Mouse (Mus musculus): ENCODE measurements around the gene Sltm. TPM values are rescaled to one million over a fixed set of nuclear protein-coding genes. Genes with fewer than 3 reads are reported as not detected.

The Sltm gene
- polyA plus RNA-seq, 1 experiment from 2014 or later = 73.7 TPM

- no peak overlapping the region for H3K4me2 ChIP-seq (replicated peaks)
- H3K9ac ChIP-seq (replicated peaks) = no peak overlapping the region
- no peak overlapping the region for H3K4me3 ChIP-seq (replicated peaks)
- peaks cover 6% of the 10 kb centered on the region; the same call in 1 of the 2 replicates for H3K9me3 ChIP-seq
- no peak overlapping the region for H3K27ac ChIP-seq
- ATAC-seq = no peak
- peaks cover 14% of the 10 kb centered on the region for H3K36me3 ChIP-seq
- no peaks in the 10 kb centered on the region for H3K27me3 ChIP-seq
- H3K4me1 ChIP-seq (replicated peaks) = peaks cover 7% of the 10 kb centered on the region; the same call in 1 of the 2 replicates
These were observed 12.9 kb downstream of the Sltm start for GRCm38 (mm10) chr9:70555431-70555830.

GRCm38 (mm10) chr9:70556796-70557195, 14.2 kb downstream of the Sltm start:
- H3K4me2 ChIP-seq (replicated peaks) = no peak overlapping the region
- 93% methylated on average over 5 of the region's 5 CpGs for WGBS
- H3K4me3 ChIP-seq (replicated peaks) = no peak overlapping the region
- H3K9ac ChIP-seq (replicated peaks) = no peak overlapping the region
- H3K36me3 ChIP-seq = peaks cover 10% of the 10 kb centered on the region
- H3K9me3 ChIP-seq = peaks cover 6% of the 10 kb centered on the region; the same call in 1 of the 2 replicates
- no peaks in the 10 kb centered on the region for H3K27me3 ChIP-seq
- H3K4me1 ChIP-seq (replicated peaks) = peaks cover 7% of the 10 kb centered on the region; the same call in 1 of the 2 replicates
- ATAC-seq = no peak
- no peak overlapping the region for H3K27ac ChIP-seq

- Histone ChIP-seq H3K4me3 (replicated peaks) (no peak overlapping the region), H3K27ac (no peak overlapping the region), H3K9me3 (no peaks in the 10 kb centered on the region), H3K9ac (replicated peaks) (no peak overlapping the region), H3K36me3 (peaks cover 7% of the 10 kb centered on the region; the same call in 1 of the 2 replicates), H3K4me1 (replicated peaks) (peaks cover 7% of the 10 kb centered on the region; the same call in 1 of the 2 replicates), H3K4me2 (replicated peaks) (no peak overlapping the region), H3K27me3 (no peaks in the 10 kb centered on the region)
- ATAC-seq = no peak
- 98% methylated on average over 3 of the region's 3 CpGs for WGBS
These were observed 20.3 kb downstream of the Sltm start for GRCm38 (mm10) chr9:70562825-70563224.

- H3K9me3 ChIP-seq = no peaks in the 10 kb centered on the region
- H3K27ac ChIP-seq = no peak overlapping the region
- WGBS = 79% methylated on average over 5 of the region's 5 CpGs
- no peak overlapping the region for H3K4me2 ChIP-seq (replicated peaks)
- no peak for ATAC-seq
- H3K36me3 ChIP-seq = peaks cover 14% of the 10 kb centered on the region
- no peaks in the 10 kb centered on the region for H3K27me3 ChIP-seq
- no peaks in the 10 kb centered on the region for H3K4me1 ChIP-seq (replicated peaks)
- no peak overlapping the region for H3K4me3 ChIP-seq (replicated peaks)
- no peak overlapping the region for H3K9ac ChIP-seq (replicated peaks)
These were observed 25.1 kb downstream of the Sltm start for GRCm38 (mm10) chr9:70567651-70568050.

- H3K36me3 ChIP-seq = peaks cover 25% of the 10 kb centered on the region
- 96% methylated on average over 8 of the region's 8 CpGs for WGBS
- H3K4me1 ChIP-seq (replicated peaks) = no peaks in the 10 kb centered on the region
- no peak overlapping the region for H3K4me2 ChIP-seq (replicated peaks)
- no peaks in the 10 kb centered on the region for H3K9me3 ChIP-seq
- H3K4me3 ChIP-seq (replicated peaks) = no peak overlapping the region
- no peak overlapping the region for H3K9ac ChIP-seq (replicated peaks)
- H3K27me3 ChIP-seq = no peaks in the 10 kb centered on the region
- ATAC-seq = no peak
- H3K27ac ChIP-seq = no peak overlapping the region
These were observed 27.8 kb downstream of the Sltm start for GRCm38 (mm10) chr9:70570351-70570750.

GRCm38 (mm10) chr9:70578123-70578522, 35.6 kb downstream of the Sltm start:
- Histone ChIP-seq H3K4me1 (replicated peaks) (no peaks in the 10 kb centered on the region), H3K9me3 (no peaks in the 10 kb centered on the region), H3K27ac (no peak overlapping the region), H3K36me3 (peaks cover 63% of the 10 kb centered on the region), H3K27me3 (no peaks in the 10 kb centered on the region), H3K4me2 (replicated peaks) (no peak overlapping the region), H3K9ac (replicated peaks) (no peak overlapping the region), H3K4me3 (replicated peaks) (no peak overlapping the region)
- no peak for ATAC-seq
- 99% methylated on average over 2 of the region's 2 CpGs for WGBS

- no peak for ATAC-seq
- H3K9ac ChIP-seq (replicated peaks) = no peak overlapping the region
- peaks cover 66% of the 10 kb centered on the region for H3K36me3 ChIP-seq
- H3K9me3 ChIP-seq = no peaks in the 10 kb centered on the region
- WGBS = 92% methylated on average over 5 of the region's 5 CpGs
- no peak overlapping the region for H3K4me3 ChIP-seq (replicated peaks)
- no peak overlapping the region for H3K4me2 ChIP-seq (replicated peaks)
- H3K27ac ChIP-seq = no peak overlapping the region
- H3K4me1 ChIP-seq (replicated peaks) = no peaks in the 10 kb centered on the region
- H3K27me3 ChIP-seq = no peaks in the 10 kb centered on the region
These were observed 38.4 kb downstream of the Sltm start for GRCm38 (mm10) chr9:70580956-70581355.

- Histone ChIP-seq H3K27ac (no peak overlapping the region), H3K9me3 (no peaks in the 10 kb centered on the region), H3K4me3 (replicated peaks) (no peak overlapping the region), H3K4me1 (replicated peaks) (no peaks in the 10 kb centered on the region), H3K4me2 (replicated peaks) (no peak overlapping the region), H3K9ac (replicated peaks) (no peak overlapping the region), H3K36me3 (peaks cover 81% of the 10 kb centered on the region), H3K27me3 (no peaks in the 10 kb centered on the region)
- no peak for ATAC-seq
- 86% methylated on average over 14 of the region's 14 CpGs for WGBS
These were observed 42.1 kb downstream of the Sltm start for GRCm38 (mm10) chr9:70584641-70585040.

GRCm38 (mm10) chr9:70585172-70585571, 42.6 kb downstream of the Sltm start:
- Histone ChIP-seq H3K4me1 (replicated peaks) (no peaks in the 10 kb centered on the region), H3K4me2 (replicated peaks) (no peak overlapping the region), H3K4me3 (replicated peaks) (no peak overlapping the region), H3K27ac (no peak overlapping the region), H3K36me3 (peaks cover 81% of the 10 kb centered on the region), H3K27me3 (no peaks in the 10 kb centered on the region), H3K9me3 (no peaks in the 10 kb centered on the region), H3K9ac (replicated peaks) (no peak overlapping the region)
- 93% methylated on average over 5 of the region's 5 CpGs for whole genome bisulfite sequencing
- no peak for ATAC-seq

- WGBS = 97% methylated on average over 5 of the region's 5 CpGs
- no peaks in the 10 kb centered on the region for H3K27me3 ChIP-seq
- H3K36me3 ChIP-seq = peaks cover 82% of the 10 kb centered on the region
- no peak overlapping the region for H3K27ac ChIP-seq
- no peak overlapping the region for H3K4me3 ChIP-seq (replicated peaks)
- no peaks in the 10 kb centered on the region for H3K4me1 ChIP-seq (replicated peaks)
- H3K4me2 ChIP-seq (replicated peaks) = no peak overlapping the region
- H3K9ac ChIP-seq (replicated peaks) = no peak overlapping the region
- H3K9me3 ChIP-seq = no peaks in the 10 kb centered on the region
- ATAC-seq = no peak
These were observed 44.6 kb downstream of the Sltm start for GRCm38 (mm10) chr9:70587171-70587570.

GRCm38 (mm10) chr9:70590775-70591174, 48.2 kb downstream of the Sltm start:
- Histone ChIP-seq H3K4me3 (replicated peaks) (no peak overlapping the region), H3K4me1 (replicated peaks) (no peaks in the 10 kb centered on the region), H3K27ac (no peak overlapping the region), H3K36me3 (peaks cover 87% of the 10 kb centered on the region), H3K27me3 (no peaks in the 10 kb centered on the region), H3K4me2 (replicated peaks) (no peak overlapping the region), H3K9ac (replicated peaks) (no peak overlapping the region), H3K9me3 (no peaks in the 10 kb centered on the region)
- 97% methylated on average over 4 of the region's 4 CpGs for WGBS
- ATAC-seq = no peak

GRCm38 (mm10) chr9:70591486-70591885, 48.9 kb downstream of the Sltm start:
- no peak for ATAC-seq
- H3K27ac ChIP-seq = no peak overlapping the region
- H3K27me3 ChIP-seq = no peaks in the 10 kb centered on the region
- no peak overlapping the region for H3K9ac ChIP-seq (replicated peaks)
- H3K4me2 ChIP-seq (replicated peaks) = no peak overlapping the region
- H3K4me1 ChIP-seq (replicated peaks) = no peaks in the 10 kb centered on the region
- WGBS = 79% methylated on average over 9 of the region's 9 CpGs
- no peak overlapping the region for H3K4me3 ChIP-seq (replicated peaks)
- H3K9me3 ChIP-seq = no peaks in the 10 kb centered on the region
- peaks cover 86% of the 10 kb centered on the region for H3K36me3 ChIP-seq

- Histone ChIP-seq H3K27ac (no peak overlapping the region), H3K4me3 (replicated peaks) (no peak overlapping the region), H3K9me3 (no peaks in the 10 kb centered on the region), H3K4me1 (replicated peaks) (no peaks in the 10 kb centered on the region), H3K4me2 (replicated peaks) (no peak overlapping the region), H3K27me3 (no peaks in the 10 kb centered on the region), H3K9ac (replicated peaks) (no peak overlapping the region), H3K36me3 (peaks cover 36% of the 10 kb centered on the region)
- 98% methylated on average over 2 of the region's 2 CpGs for WGBS
- no peak for ATAC-seq
These were observed 55.7 kb downstream of the Sltm start for GRCm38 (mm10) chr9:70598271-70598670.
